In genomic region chr4:141426796-141427745, GRCm38 (mm10) we compare ENCODE assay signal across 11 mouse cellular contexts. TPM values are rescaled to one million over a fixed set of nuclear protein-coding genes. Genes with fewer than 3 reads are reported as not detected.
DNase-seq lines count a peak whose midpoint lies in the region; ATAC-seq and TF ChIP-seq lines count a peak whose summit lies in the region.
"Had no signal": no experiment of that assay in that cellular context is flagged by ENCODE, and none has a peak within 500 bp of the region (broad histone marks: within the 10 kb centered on the region; RNA-seq: fewer than 3 reads in every experiment).

No protein-coding gene starts in this region.

- no peak overlapping the region for H3K4me3 ChIP-seq in limb, embryonic 13.5 days
- no peak overlapping the region for H3K4me3 ChIP-seq in limb, embryonic 10.5 days
- H3K4me3 ChIP-seq in cortical plate, adult 2 months (ENCODE audit: insufficient read depth, low read length): no peak overlapping the region
- peak overlapping the region; percentile 28 for H3K4me3 ChIP-seq in myocyte
- no peak overlapping the region for H3K4me3 ChIP-seq in layer of hippocampus, adult 2 months

- no peak overlapping the region for H3K9ac ChIP-seq in limb, embryonic 13.5 days
- H3K9ac ChIP-seq: lung, embryonic 15.5 days had no signal

- no peak for TF ChIP-seq POLR2A in cortical plate, adult 2 months (IDR thresholded peaks at IDR 0.05; ENCODE audit: extremely low read depth, insufficient read depth, low read length)
- TF ChIP-seq POLR2A in myocyte (IDR thresholded peaks at IDR 0.05; ENCODE audit: insufficient read length, low read depth): no peak

- peaks cover 33% of the 10 kb centered on the region for H3K27me3 ChIP-seq in limb, embryonic 13.5 days
- H3K27me3 ChIP-seq in limb, embryonic 10.5 days (ENCODE audit: low read depth, poor library complexity, severe bottlenecking): peaks cover 68% of the 10 kb centered on the region
- no peaks in the 10 kb centered on the region for H3K27me3 ChIP-seq in myocyte (ENCODE audit: control insufficient read depth, insufficient read depth, insufficient read length)
- H3K27me3 ChIP-seq: lung, embryonic 15.5 days had no signal

- DNase-seq in heart, adult 18-20 months: peak; percentile 55 to 59
- no peak for DNase-seq in heart, adult 8-10 months (ENCODE audit: low spot score)
- DNase-seq in limb, embryonic 10.5 days (ENCODE audit: low spot score): no peak
- no peak for DNase-seq in urinary bladder, postnatal 4 days (ENCODE audit: low spot score in 2 of 2)
- DNase-seq in layer of hippocampus, adult 2 months (ENCODE audit: low spot score in 2 of 2): no peak

- H3K4me1 ChIP-seq in limb, embryonic 13.5 days: peaks cover 13% of the 10 kb centered on the region
- peaks cover 15% of the 10 kb centered on the region for H3K4me1 ChIP-seq in limb, embryonic 10.5 days
- peaks cover 2% of the 10 kb centered on the region; the same call in 1 of the 2 replicates for H3K4me1 ChIP-seq in cortical plate, adult 2 months (ENCODE audit: control insufficient read depth, insufficient read depth, low read length)

- H3K36me3 ChIP-seq in limb, embryonic 13.5 days: no peaks in the 10 kb centered on the region
- no peaks in the 10 kb centered on the region for H3K36me3 ChIP-seq in limb, embryonic 10.5 days
- no peaks in the 10 kb centered on the region for H3K36me3 ChIP-seq in myocyte (ENCODE audit: control insufficient read depth, insufficient read depth)
- H3K36me3 ChIP-seq: lung, embryonic 15.5 days had no signal

- no peak overlapping the region; the same call in 1 of the 2 replicates for H3K27ac ChIP-seq in limb, embryonic 13.5 days
- no peak overlapping the region for H3K27ac ChIP-seq in limb, embryonic 10.5 days
- 0 out of 2 replicates have a peak overlapping the region, but pooled peaks have one; percentile 3 for H3K27ac ChIP-seq in cortical plate, adult 2 months (ENCODE audit: insufficient read depth, low read length)
- H3K27ac ChIP-seq in layer of hippocampus, adult 2 months: no peak overlapping the region

- no peak for ATAC-seq in limb, embryonic 13.5 days (ENCODE audit: low FRiP score, low read depth)

- TF ChIP-seq CTCF in cortical plate, adult 2 months (IDR thresholded peaks at IDR 0.05; ENCODE audit: extremely low read depth, insufficient read depth, low read length): no peak
- TF ChIP-seq CTCF in layer of hippocampus, adult 2 months (conservative IDR thresholded peaks at IDR 0.05): no peak

- WGBS in limb, embryonic 13.5 days: 76% methylated on average over 10 of the region's 10 CpGs
- 76% methylated on average over 10 of the region's 10 CpGs for WGBS in limb, embryonic 10.5 days

- no peaks in the 10 kb centered on the region for H3K9me3 ChIP-seq in limb, embryonic 13.5 days
- H3K9me3 ChIP-seq in limb, embryonic 10.5 days (replicated peaks): no peaks in the 10 kb centered on the region
- H3K9me3 ChIP-seq: lung, embryonic 15.5 days had no signal

- peak overlapping the region; percentile 89; the same call in 1 of the 2 replicates for H3K4me2 ChIP-seq in limb, embryonic 13.5 days (replicated peaks)
- peak overlapping the region; percentile 91 for H3K4me2 ChIP-seq in myocyte (ENCODE audit: low read depth)

- H3ac ChIP-seq in myocyte (ENCODE audit: control insufficient read depth, insufficient read length): no peak overlapping the region

- no peaks in the 10 kb centered on the region for H3K79me2 ChIP-seq in myocyte (ENCODE audit: control insufficient read depth, insufficient read depth)

TF ChIP-seq in myocyte, 11 proteins besides CTCF, POLR2A, EP300 and RAD21:
- TF ChIP-seq MYOG (IDR thresholded peaks at IDR 0.05; ENCODE audit: control insufficient read depth in 1 of 3, insufficient read depth in 1 of 3, insufficient read length in 2 of 3, low read depth in 2 of 3) (no peak), E2F4 (IDR thresholded peaks at IDR 0.05; ENCODE audit: insufficient read depth) (no peak), POLR2AphosphoS2 (IDR thresholded peaks at IDR 0.05; ENCODE audit: insufficient read length, low read depth) (no peak), TCF12 (IDR thresholded peaks at IDR 0.05; ENCODE audit: insufficient read depth, poor library complexity, severe bottlenecking) (no peak), SRF (IDR thresholded peaks at IDR 0.05; ENCODE audit: control insufficient read depth, insufficient read length, low read depth) (no peak), REST (IDR thresholded peaks at IDR 0.05; ENCODE audit: insufficient read depth, insufficient read length) (no peak), TCF3 (IDR thresholded peaks at IDR 0.05; ENCODE audit: insufficient read length, low read depth) (no peak), CEBPB (IDR thresholded peaks at IDR 0.05; ENCODE audit: insufficient read depth, poor library complexity, severe bottlenecking) (no peak), MAX (IDR thresholded peaks at IDR 0.05; ENCODE audit: low read depth) (no peak), USF1 (IDR thresholded peaks at IDR 0.05; ENCODE audit: low read depth) (no peak), MYOD1 (IDR thresholded peaks at IDR 0.05; ENCODE audit: control insufficient read depth in 1 of 3, insufficient read length in 2 of 3, low read depth in 2 of 3) (no peak)

RNA-seq across cellular contexts. Expression of gene Hspb7, which starts 6.5 kb away (rescaled TPM):
- 1,000 to 10,000 TPM; 1,275 to 1,343 TPM for total RNA-seq in heart, adult 18-20 months (2021)
- total RNA-seq in heart, adult 8-10 months (2022): 1,000 to 10,000 TPM; 1,512 to 1,942 (median 1,609) TPM
- 0.06 and 0.10 TPM in 2 replicates for polyA plus RNA-seq in limb, embryonic 13.5 days (2015; fragmentation: Nextera tagmentation; extraction: Ambion mirVana)
- 0.05 and 0.06 TPM in 2 replicates for polyA plus RNA-seq in limb, embryonic 10.5 days (2016; fragmentation: Nextera tagmentation; extraction: Ambion mirVana)
- polyA plus RNA-seq in cortical plate, adult 2 months (2012; rRNA removed): 0.21 and 0.23 TPM in 2 replicates
- 31.1 TPM for polyA plus RNA-seq in myocyte (2012; fragmentation: generic; extraction: Trizol)
- under 1 TPM in 1 of 2 experiments, not detected in 1; 0.12 TPM for total RNA-seq in layer of hippocampus, adult 2 months (2021)

RNA-seq across cellular contexts. Expression of gene Srarp, which starts 8.8 kb away (rescaled TPM):
- total RNA-seq in heart, adult 18-20 months (2021): 1 to 10 TPM; 1.2 TPM
- 1 to 10 TPM in 1 of 4 experiments, under 1 TPM in 3; 0.82 to 1.5 (median 0.93) TPM for total RNA-seq in heart, adult 8-10 months (2022)
- not detected in 2 replicates for polyA plus RNA-seq in limb, embryonic 13.5 days (2015; fragmentation: Nextera tagmentation; extraction: Ambion mirVana)
- not detected in 2 replicates for polyA plus RNA-seq in limb, embryonic 10.5 days (2016; fragmentation: Nextera tagmentation; extraction: Ambion mirVana)
- 13.3 and 14.2 TPM in 2 replicates for polyA plus RNA-seq in cortical plate, adult 2 months (2012; rRNA removed)
- not detected for polyA plus RNA-seq in myocyte (2012; fragmentation: generic; extraction: Trizol)
- total RNA-seq in layer of hippocampus, adult 2 months (2021): 1 to 10 TPM; 4.1 to 5.3 TPM
- polyA plus RNA-seq: lung, embryonic 15.5 days; stomach, embryonic 14.5 days had no signal

RNA-seq across cellular contexts. Expression of gene Clcnkb, which starts 11.3 kb away (rescaled TPM):
- total RNA-seq in heart, adult 18-20 months (2021): under 1 TPM; 0.36 to 0.57 TPM
- total RNA-seq in heart, adult 8-10 months (2022): 1 to 10 TPM in 1 of 4 experiments, under 1 TPM in 3; 0.33 to 1.5 (median 0.59) TPM
- polyA plus RNA-seq in limb, embryonic 13.5 days (2015; fragmentation: Nextera tagmentation; extraction: Ambion mirVana): not detected in 2 replicates
- not detected in 2 replicates for polyA plus RNA-seq in limb, embryonic 10.5 days (2016; fragmentation: Nextera tagmentation; extraction: Ambion mirVana)
- 0.32 TPM in 1 of 2 replicates, not detected in the other for polyA plus RNA-seq in cortical plate, adult 2 months (2012; rRNA removed)
- polyA plus RNA-seq in myocyte (2012; fragmentation: generic; extraction: Trizol): 0.23 TPM
- not detected for total RNA-seq in layer of hippocampus, adult 2 months (2021)
- total RNA-seq: left cerebral cortex, postnatal 10 days had no signal
- polyA plus RNA-seq: lung, embryonic 15.5 days; stomach, embryonic 14.5 days had no signal

RNA-seq across cellular contexts. Expression of gene Zbtb17, which starts 17.4 kb away (rescaled TPM):
- total RNA-seq in heart, adult 18-20 months (2021): 10 to 100 TPM; 25.5 to 26.5 TPM
- 10 to 100 TPM; 24.8 to 28.4 (median 26.5) TPM for total RNA-seq in heart, adult 8-10 months (2022)
- polyA plus RNA-seq in limb, embryonic 13.5 days (2015; fragmentation: Nextera tagmentation; extraction: Ambion mirVana): 48.6 and 48.7 TPM in 2 replicates
- 60.6 and 66.5 TPM in 2 replicates for polyA plus RNA-seq in limb, embryonic 10.5 days (2016; fragmentation: Nextera tagmentation; extraction: Ambion mirVana)
- polyA plus RNA-seq in cortical plate, adult 2 months (2012; rRNA removed): 45.1 and 47.2 TPM in 2 replicates
- 30.1 TPM for polyA plus RNA-seq in myocyte (2012; fragmentation: generic; extraction: Trizol)
- 10 to 100 TPM; 33.8 to 34.6 TPM for total RNA-seq in layer of hippocampus, adult 2 months (2021)

RNA-seq across cellular contexts. Expression of gene Clcnka, which starts 28.5 kb away (rescaled TPM):
- not detected for total RNA-seq in heart, adult 18-20 months (2021)
- total RNA-seq in heart, adult 8-10 months (2022): not detected
- 0.23 and 0.36 TPM in 2 replicates for polyA plus RNA-seq in limb, embryonic 13.5 days (2015; fragmentation: Nextera tagmentation; extraction: Ambion mirVana)
- polyA plus RNA-seq in limb, embryonic 10.5 days (2016; fragmentation: Nextera tagmentation; extraction: Ambion mirVana): 0.13 and 0.19 TPM in 2 replicates
- not detected in 2 replicates for polyA plus RNA-seq in cortical plate, adult 2 months (2012; rRNA removed)
- polyA plus RNA-seq in myocyte (2012; fragmentation: generic; extraction: Trizol): 0.85 TPM
- total RNA-seq in layer of hippocampus, adult 2 months (2021): not detected
- total RNA-seq: left cerebral cortex, postnatal 10 days had no signal

Comparison
In these comparisons a context has a peak if more than half of its experiments do, and no peak if none do; other contexts are left out.
1. DNase-seq: peak in heart, adult 18-20 months (2 of 2); none in heart, adult 8-10 months (single experiment), limb, embryonic 10.5 days (single experiment), urinary bladder, postnatal 4 days (0 of 2) and layer of hippocampus, adult 2 months (0 of 2).
2. RNA of gene Hspb7, which starts 6.5 kb away (polyA plus RNA-seq): 31.1 TPM in myocyte (single experiment); 0.21 to 0.23 TPM in cortical plate, adult 2 months, 0.06 to 0.10 TPM in limb, embryonic 13.5 days and 0.05 to 0.06 TPM in limb, embryonic 10.5 days; every median in the first group is over 10 times any median in the second.
3. RNA of gene Srarp, which starts 8.8 kb away (polyA plus RNA-seq): 13.3 to 14.2 TPM in cortical plate, adult 2 months; not detected in limb, embryonic 13.5 days, not detected in limb, embryonic 10.5 days and not detected in myocyte (single experiment); every median in the first group is over 10 times any median in the second.